Mouse (Mus musculus): ENCODE measurements around the gene Lrpap1. TPM values are rescaled to one million over a fixed set of nuclear protein-coding genes. Genes with fewer than 3 reads are reported as not detected.
A peak's percentile ranks its signal among the peaks of the same experiment; 100 is the strongest.

The Lrpap1 gene
- polyA plus RNA-seq, 1 experiment from 2014 or later: 83.7 TPM

DNA sequence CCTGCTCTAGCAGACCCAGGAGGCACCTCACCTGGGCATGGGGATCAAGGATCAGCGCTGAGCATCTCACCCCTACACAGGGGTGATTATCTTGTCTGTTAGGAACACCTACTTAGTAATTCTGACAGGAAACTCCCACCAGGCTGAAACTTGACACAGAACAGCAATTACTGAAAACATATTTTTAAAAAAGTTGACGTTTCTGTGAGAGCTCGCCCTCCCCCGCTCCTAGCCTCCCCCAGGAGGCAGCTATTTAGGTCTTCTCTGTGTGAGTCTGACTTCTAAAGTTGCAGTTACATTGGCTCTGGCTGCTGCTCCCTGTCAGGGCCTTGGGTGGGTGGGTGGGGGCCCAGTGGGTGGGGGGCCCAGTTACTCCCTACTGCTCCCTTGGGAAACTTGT lies 6.9 kb upstream of the Lrpap1 start:
- DNase-seq (ENCODE audit: low spot score) (no peak), ATAC-seq (replicated peaks; ENCODE audit: low FRiP score) (no peak)
- no peaks in the 10 kb centered on the region for H3K9me3 ChIP-seq (ENCODE audit: control insufficient read depth, low read length)
- 66% methylated on average over 4 of the region's 4 CpGs for WGBS
- H3K4me3 ChIP-seq (ENCODE audit: low read depth, low read length): no peak overlapping the region
- H3K27me3 ChIP-seq (ENCODE audit: control insufficient read depth, insufficient read depth, low read length): no peaks in the 10 kb centered on the region
- H3K4me2 ChIP-seq (ENCODE audit: low read depth, low read length, severe bottlenecking): no peak overlapping the region
- H3K4me1 ChIP-seq (replicated peaks; ENCODE audit: control insufficient read depth, insufficient read depth, low read length): no peaks in the 10 kb centered on the region
- no peaks in the 10 kb centered on the region for H3K36me3 ChIP-seq (ENCODE audit: control insufficient read depth, insufficient read depth, low read length)
- H3K9ac ChIP-seq (ENCODE audit: low read length): no peak overlapping the region
- no peak overlapping the region for H3K27ac ChIP-seq (ENCODE audit: low read depth, low read length)

DNA sequence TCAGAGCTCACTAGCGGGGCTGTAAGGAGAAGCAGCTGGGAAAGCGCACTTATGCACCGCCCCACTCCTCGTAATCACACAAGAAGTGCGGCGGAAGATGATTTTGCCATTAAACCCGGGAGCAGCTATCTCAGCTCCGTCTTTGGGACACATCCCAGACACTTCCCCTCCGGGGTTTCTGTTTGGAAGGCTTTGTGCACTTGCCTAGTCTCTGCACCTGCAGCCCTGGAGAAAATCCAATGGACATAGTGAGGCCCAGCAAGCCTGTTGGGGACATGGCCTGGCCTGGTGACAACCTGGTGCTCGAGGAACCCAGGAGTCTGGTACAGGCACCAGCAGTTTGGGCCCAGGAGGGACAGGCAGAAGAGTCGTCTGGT lies 344 bp upstream of the Lrpap1 start:
- no peak for DNase-seq (ENCODE audit: low spot score)
- H3K4me3 ChIP-seq (ENCODE audit: low read depth, low read length): peak overlapping the region; percentile 72
- no peaks in the 10 kb centered on the region; the same call in 1 of the 2 replicates for H3K36me3 ChIP-seq (ENCODE audit: control insufficient read depth, insufficient read depth, low read length)
- H3K27ac ChIP-seq (ENCODE audit: low read depth, low read length): no peak overlapping the region
- WGBS: 7% methylated on average over 11 of the region's 11 CpGs
- H3K9ac ChIP-seq (ENCODE audit: low read length): peak overlapping the region; percentile 55
- H3K4me2 ChIP-seq (ENCODE audit: low read depth, low read length, severe bottlenecking): peak overlapping the region; percentile 81
- no peaks in the 10 kb centered on the region for H3K9me3 ChIP-seq (ENCODE audit: control insufficient read depth, low read length)
- H3K4me1 ChIP-seq (replicated peaks; ENCODE audit: control insufficient read depth, insufficient read depth, low read length): peaks cover 7% of the 10 kb centered on the region; the same call in 1 of the 2 replicates
- H3K27me3 ChIP-seq (ENCODE audit: control insufficient read depth, insufficient read depth, low read length): no peaks in the 10 kb centered on the region
- peak; percentile 60 for ATAC-seq (replicated peaks; ENCODE audit: low FRiP score)

DNA sequence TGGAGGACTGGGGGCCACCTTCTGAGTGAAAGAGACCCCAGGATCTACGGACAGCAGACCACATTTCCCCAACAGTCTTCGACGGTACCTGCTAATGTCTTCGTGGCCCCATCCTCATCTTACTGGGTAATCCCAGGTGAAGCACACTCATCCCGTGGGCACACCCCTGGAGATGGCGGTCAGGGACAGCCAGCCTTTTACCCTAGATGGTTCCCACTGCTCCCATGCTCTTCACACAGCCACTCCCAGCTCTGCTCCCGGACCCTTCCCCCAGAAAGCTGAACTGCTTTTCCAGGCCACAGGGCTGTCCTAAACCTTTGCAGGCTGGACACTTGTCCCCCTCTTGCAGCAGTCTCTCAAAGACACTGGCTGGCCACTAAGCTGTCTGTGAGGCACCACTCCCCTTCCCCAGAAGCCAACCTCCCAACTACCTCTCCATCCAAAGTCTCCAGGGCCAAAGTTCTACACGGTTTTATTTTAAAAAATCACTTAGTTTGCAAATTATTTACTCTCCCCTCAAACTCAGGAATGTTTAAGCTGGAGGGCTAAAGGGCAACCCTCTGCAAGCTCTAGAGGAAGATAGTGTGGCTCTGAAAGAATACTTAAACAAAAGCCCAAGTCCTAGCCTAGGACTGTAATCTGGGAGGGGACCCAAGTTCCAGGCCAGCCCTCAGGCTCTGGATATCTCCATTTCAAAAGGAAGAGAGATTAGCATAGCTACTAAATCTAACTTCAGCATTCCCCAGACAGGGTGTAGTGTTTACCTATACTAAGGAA lies 1.2 kb downstream of the Lrpap1 start:
- Histone ChIP-seq H3K27ac (ENCODE audit: low read depth, low read length) (no peak overlapping the region), H3K36me3 (ENCODE audit: control insufficient read depth, insufficient read depth, low read length) (no peaks in the 10 kb centered on the region; the same call in 1 of the 2 replicates), H3K4me1 (replicated peaks; ENCODE audit: control insufficient read depth, insufficient read depth, low read length) (peaks cover 7% of the 10 kb centered on the region; the same call in 1 of the 2 replicates), H3K9me3 (ENCODE audit: control insufficient read depth, low read length) (no peaks in the 10 kb centered on the region), H3K4me2 (ENCODE audit: low read depth, low read length, severe bottlenecking) (peak overlapping the region; percentile 81), H3K27me3 (ENCODE audit: control insufficient read depth, insufficient read depth, low read length) (no peaks in the 10 kb centered on the region), H3K9ac (ENCODE audit: low read length) (peak overlapping the region; percentile 75; the same call in 1 of the 2 replicates), H3K4me3 (ENCODE audit: low read depth, low read length) (peak overlapping the region; percentile 72)
- ATAC-seq (replicated peaks; ENCODE audit: low FRiP score) (no peak), DNase-seq (ENCODE audit: low spot score) (no peak)
- 68% methylated on average over 8 of the region's 8 CpGs for WGBS

DNA sequence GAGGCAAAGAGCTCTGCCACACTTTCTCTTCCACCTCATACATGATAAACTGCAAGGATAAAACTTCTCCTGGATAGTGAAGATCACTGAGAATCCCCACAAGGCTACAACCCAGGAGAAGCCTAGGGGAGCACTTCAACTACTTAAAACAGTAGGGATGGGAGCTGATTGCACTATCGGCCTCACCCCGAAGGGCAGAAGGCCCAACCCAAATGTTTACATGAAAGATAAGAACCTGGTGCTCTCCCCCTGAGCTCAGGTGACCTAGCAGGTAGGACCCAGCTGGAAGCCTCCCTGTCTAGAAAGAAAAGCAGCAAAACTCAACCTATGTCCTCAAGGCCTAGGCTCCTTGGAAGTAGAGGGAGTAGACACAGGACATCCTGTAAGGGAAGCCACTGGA lies 2.0 kb downstream of the Lrpap1 start:
- 88% methylated on average over 2 of the region's 2 CpGs for WGBS
- Histone ChIP-seq H3K36me3 (ENCODE audit: control insufficient read depth, insufficient read depth, low read length) (no peaks in the 10 kb centered on the region; the same call in 1 of the 2 replicates), H3K9ac (ENCODE audit: low read length) (no peak overlapping the region), H3K4me1 (replicated peaks; ENCODE audit: control insufficient read depth, insufficient read depth, low read length) (peaks cover 7% of the 10 kb centered on the region; the same call in 1 of the 2 replicates), H3K27ac (ENCODE audit: low read depth, low read length) (no peak overlapping the region), H3K27me3 (ENCODE audit: control insufficient read depth, insufficient read depth, low read length) (no peaks in the 10 kb centered on the region), H3K4me2 (ENCODE audit: low read depth, low read length, severe bottlenecking) (peak overlapping the region; percentile 81; the same call in 1 of the 2 replicates), H3K4me3 (ENCODE audit: low read depth, low read length) (no peak overlapping the region), H3K9me3 (ENCODE audit: control insufficient read depth, low read length) (no peaks in the 10 kb centered on the region)
- ATAC-seq (replicated peaks; ENCODE audit: low FRiP score): no peak
- DNase-seq (ENCODE audit: low spot score): no peak

DNA sequence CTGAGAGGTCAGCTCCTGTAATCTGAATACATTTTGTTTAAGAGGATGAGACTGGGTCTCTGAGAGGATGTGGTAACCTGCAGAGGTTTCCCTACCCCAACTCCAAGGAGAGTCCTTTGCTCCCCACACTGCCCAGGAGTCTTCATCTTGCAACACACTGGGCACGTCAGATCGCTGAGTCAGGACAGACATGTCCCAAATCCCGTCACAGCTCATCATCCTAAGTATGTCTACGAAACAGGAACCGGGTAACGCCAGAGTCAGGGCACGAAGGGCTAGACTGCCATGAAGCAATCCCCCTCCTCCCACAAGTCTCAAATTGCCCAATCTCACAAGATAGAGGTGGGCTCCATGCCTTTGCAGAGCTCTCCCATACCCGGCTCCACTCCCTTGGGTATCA lies 2.5 kb downstream of the Lrpap1 start:
- Histone ChIP-seq H3K36me3 (ENCODE audit: control insufficient read depth, insufficient read depth, low read length) (peaks cover 1% of the 10 kb centered on the region; the same call in 1 of the 2 replicates), H3K9me3 (ENCODE audit: control insufficient read depth, low read length) (no peaks in the 10 kb centered on the region), H3K27ac (ENCODE audit: low read depth, low read length) (no peak overlapping the region), H3K9ac (ENCODE audit: low read length) (no peak overlapping the region), H3K4me3 (ENCODE audit: low read depth, low read length) (no peak overlapping the region), H3K4me2 (ENCODE audit: low read depth, low read length, severe bottlenecking) (no peak overlapping the region), H3K4me1 (replicated peaks; ENCODE audit: control insufficient read depth, insufficient read depth, low read length) (peaks cover 7% of the 10 kb centered on the region; the same call in 1 of the 2 replicates), H3K27me3 (ENCODE audit: control insufficient read depth, insufficient read depth, low read length) (no peaks in the 10 kb centered on the region)
- WGBS: 92% methylated on average over 8 of the region's 8 CpGs
- DNase-seq (ENCODE audit: low spot score): no peak
- ATAC-seq (replicated peaks; ENCODE audit: low FRiP score): no peak

DNA sequence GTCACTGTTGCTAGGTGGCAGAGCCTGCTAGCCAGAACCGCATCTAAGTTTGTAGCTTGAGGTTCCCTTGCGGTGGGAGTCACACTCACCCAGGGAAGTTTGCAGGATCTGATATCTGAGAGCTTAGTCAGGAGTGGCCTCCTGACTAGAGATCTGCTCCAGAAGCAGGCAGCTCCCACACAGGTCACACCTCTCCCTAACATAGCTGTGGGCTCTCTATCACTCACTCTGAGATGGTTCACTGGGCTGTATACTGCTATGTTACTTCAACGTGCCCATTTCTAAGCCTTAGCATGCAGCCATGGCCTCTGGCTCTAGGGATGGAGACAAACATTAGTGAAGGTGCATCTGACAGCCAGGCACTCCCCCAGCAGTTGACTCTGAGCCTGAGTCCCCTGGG lies 13.9 kb downstream of the Lrpap1 start:
- no peak for ATAC-seq (replicated peaks; ENCODE audit: low FRiP score)
- Histone ChIP-seq H3K9me3 (ENCODE audit: control insufficient read depth, low read length) (no peaks in the 10 kb centered on the region), H3K27ac (ENCODE audit: low read depth, low read length) (no peak overlapping the region), H3K27me3 (ENCODE audit: control insufficient read depth, insufficient read depth, low read length) (no peaks in the 10 kb centered on the region), H3K4me1 (replicated peaks; ENCODE audit: control insufficient read depth, insufficient read depth, low read length) (no peaks in the 10 kb centered on the region), H3K4me3 (ENCODE audit: low read depth, low read length) (no peak overlapping the region), H3K36me3 (ENCODE audit: control insufficient read depth, insufficient read depth, low read length) (peaks cover 2% of the 10 kb centered on the region; the same call in 1 of the 2 replicates), H3K4me2 (ENCODE audit: low read depth, low read length, severe bottlenecking) (no peak overlapping the region), H3K9ac (ENCODE audit: low read length) (no peak overlapping the region)
- WGBS: 91% methylated on average over 3 of the region's 3 CpGs
- no peak for DNase-seq (ENCODE audit: low spot score)

DNA sequence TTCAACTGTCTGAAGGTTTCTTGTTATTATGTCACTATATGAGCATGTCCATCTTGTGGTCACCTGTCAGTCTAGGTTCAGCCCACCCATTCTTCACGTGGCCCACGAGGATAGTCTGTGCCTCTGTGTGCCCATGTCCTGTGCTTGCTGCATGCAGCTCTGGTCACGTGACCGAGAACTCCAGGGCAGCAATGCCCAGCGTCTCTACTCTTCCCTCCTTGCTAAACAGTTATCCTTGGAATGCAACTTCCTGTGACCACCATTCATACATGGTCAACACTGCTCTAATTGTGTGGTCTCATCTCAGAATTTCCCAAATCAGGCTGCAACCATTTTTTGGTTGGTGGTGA lies 16.0 kb downstream of the Lrpap1 start:
- Histone ChIP-seq H3K27ac (ENCODE audit: low read depth, low read length) (no peak overlapping the region), H3K27me3 (ENCODE audit: control insufficient read depth, insufficient read depth, low read length) (no peaks in the 10 kb centered on the region), H3K9me3 (ENCODE audit: control insufficient read depth, low read length) (no peaks in the 10 kb centered on the region), H3K4me2 (ENCODE audit: low read depth, low read length, severe bottlenecking) (no peak overlapping the region), H3K36me3 (ENCODE audit: control insufficient read depth, insufficient read depth, low read length) (no peaks in the 10 kb centered on the region), H3K4me1 (replicated peaks; ENCODE audit: control insufficient read depth, insufficient read depth, low read length) (no peaks in the 10 kb centered on the region), H3K9ac (ENCODE audit: low read length) (no peak overlapping the region), H3K4me3 (ENCODE audit: low read depth, low read length) (no peak overlapping the region)
- DNase-seq (ENCODE audit: low spot score): no peak
- 90% methylated on average over 5 of the region's 5 CpGs for WGBS
- ATAC-seq (replicated peaks; ENCODE audit: low FRiP score): no peak

DNA sequence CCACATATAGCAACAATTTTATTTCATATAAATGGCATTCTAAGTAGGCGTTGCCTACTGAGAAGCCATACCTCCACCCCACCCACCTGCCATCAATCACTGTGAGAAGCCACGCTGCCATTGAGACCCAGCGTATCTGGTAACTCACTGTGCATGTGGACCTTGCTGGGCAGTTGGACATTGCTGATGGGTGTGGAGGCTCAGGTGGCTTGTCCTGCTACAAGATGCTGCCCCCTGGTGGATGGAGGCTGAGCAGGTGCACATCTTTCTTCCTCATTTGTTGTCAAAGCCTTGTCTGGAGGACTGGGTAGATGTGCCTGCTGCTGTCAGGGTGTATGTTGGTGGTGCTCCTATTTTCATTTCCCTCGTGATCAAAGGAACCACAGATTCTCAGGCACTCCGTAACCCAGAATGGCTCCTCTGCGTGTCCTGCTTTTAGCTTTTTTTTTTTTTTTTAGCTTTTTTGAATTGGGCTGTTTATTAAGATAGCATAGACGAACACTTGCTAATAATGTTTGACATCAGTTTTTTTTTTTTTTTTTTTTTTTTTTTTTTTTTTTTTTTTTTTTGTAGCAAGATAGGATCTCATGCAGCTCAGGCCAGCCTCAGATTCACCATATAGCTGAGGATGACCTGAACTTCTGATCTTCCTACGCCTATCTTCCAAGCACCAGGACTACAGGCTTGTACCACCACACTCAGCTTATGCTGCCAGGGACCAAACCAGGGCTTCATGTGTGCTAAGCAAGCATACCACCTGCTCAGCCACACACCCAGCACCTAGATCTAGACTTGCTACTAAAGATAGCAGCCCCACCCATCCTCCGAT lies 16.6 kb downstream of the Lrpap1 start:
- H3K9me3 ChIP-seq (ENCODE audit: control insufficient read depth, low read length): no peaks in the 10 kb centered on the region
- no peak overlapping the region for H3K4me3 ChIP-seq (ENCODE audit: low read depth, low read length)
- DNase-seq (ENCODE audit: low spot score): peak; percentile 82
- no peak overlapping the region for H3K27ac ChIP-seq (ENCODE audit: low read depth, low read length)
- no peaks in the 10 kb centered on the region for H3K4me1 ChIP-seq (replicated peaks; ENCODE audit: control insufficient read depth, insufficient read depth, low read length)
- ATAC-seq (replicated peaks; ENCODE audit: low FRiP score): no peak
- H3K4me2 ChIP-seq (ENCODE audit: low read depth, low read length, severe bottlenecking): no peak overlapping the region
- no peak overlapping the region for H3K9ac ChIP-seq (ENCODE audit: low read length)
- no peaks in the 10 kb centered on the region for H3K27me3 ChIP-seq (ENCODE audit: control insufficient read depth, insufficient read depth, low read length)
- no peaks in the 10 kb centered on the region for H3K36me3 ChIP-seq (ENCODE audit: control insufficient read depth, insufficient read depth, low read length)
- WGBS: 72% methylated on average over 9 of the region's 9 CpGs

Measured in forebrain, embryonic 11.5 days (tissue).